In the genomic region with DNA sequence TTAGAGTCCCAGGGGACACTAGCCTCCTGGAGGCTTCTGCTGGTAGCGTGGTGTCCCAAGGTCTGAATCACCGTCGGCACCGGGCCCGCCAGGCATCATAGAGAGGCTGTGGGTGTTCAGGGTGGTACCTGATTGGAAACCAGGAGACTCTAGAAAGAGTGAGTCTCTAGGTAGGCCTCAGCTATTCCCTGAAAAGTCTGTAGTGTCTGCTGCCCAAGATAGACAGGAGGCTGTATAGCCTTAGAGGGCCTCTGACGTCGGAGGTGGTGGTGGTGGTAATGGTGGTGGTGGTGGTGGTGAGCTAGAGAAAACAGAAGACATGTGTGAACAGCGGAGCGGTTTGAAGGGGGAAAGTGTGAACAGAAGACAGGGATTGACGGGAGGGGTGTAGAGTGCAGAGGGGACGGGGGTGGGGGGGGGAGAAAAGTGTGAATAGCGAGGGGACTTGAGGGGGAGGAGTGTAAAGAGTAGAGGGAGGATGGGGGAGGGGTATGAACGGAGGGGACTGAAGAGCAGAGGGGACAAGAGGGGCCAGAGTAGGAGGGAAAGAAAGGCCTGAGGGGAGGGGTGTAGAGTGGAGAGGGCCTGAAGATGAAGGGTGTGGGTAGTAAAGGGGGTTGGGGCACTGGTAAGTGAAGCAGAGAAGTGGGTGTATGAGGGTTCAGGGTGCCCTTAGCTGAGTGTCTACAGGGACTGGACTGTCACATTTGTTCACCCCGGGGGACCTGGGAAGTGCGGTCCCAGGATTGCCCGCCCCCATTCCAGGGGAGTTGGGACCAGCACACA, we compare ENCODE assay signal across 9 mouse cellular contexts.
A peak's percentile ranks its signal among the peaks of the same experiment; 100 is the strongest.
DNase-seq lines count a peak whose midpoint lies in the region; ATAC-seq and TF ChIP-seq lines count a peak whose summit lies in the region.
"Had no signal": no experiment of that assay in that cellular context is flagged by ENCODE, and none has a peak within 500 bp of the region (broad histone marks: within the 10 kb centered on the region; RNA-seq: fewer than 3 reads in every experiment).

No protein-coding gene starts in this region.

- H3K9me3 ChIP-seq in heart, embryonic 12.5 days (replicated peaks), result 0 out of 2 replicates have a peak, but pooled peaks cover 4% of the 10 kb centered on the region
- H3K9me3 ChIP-seq in heart, postnatal 0 days (replicated peaks; ENCODE audit: control insufficient read depth, low read length), result 0 out of 2 replicates have a peak, but pooled peaks cover 4% of the 10 kb centered on the region
- no peaks in the 10 kb centered on the region for H3K9me3 ChIP-seq in midbrain, embryonic 13.5 days

- H3K36me3 ChIP-seq in heart, embryonic 12.5 days, result no peaks in the 10 kb centered on the region
- H3K36me3 ChIP-seq in heart, postnatal 0 days (replicated peaks; ENCODE audit: control insufficient read depth, insufficient read depth, low read length), result no peaks in the 10 kb centered on the region
- no peaks in the 10 kb centered on the region for H3K36me3 ChIP-seq in midbrain, embryonic 13.5 days

- H3K9ac ChIP-seq in heart, embryonic 12.5 days, result no peak overlapping the region
- H3K9ac ChIP-seq in heart, postnatal 0 days (replicated peaks; ENCODE audit: low read depth, low read length), result no peak overlapping the region
- peak overlapping the region; percentile 75; the same call in 1 of the 2 replicates for H3K9ac ChIP-seq in midbrain, embryonic 13.5 days (replicated peaks)

- peaks cover 75% of the 10 kb centered on the region for H3K27me3 ChIP-seq in heart, embryonic 12.5 days (replicated peaks)
- H3K27me3 ChIP-seq in heart, postnatal 0 days (ENCODE audit: control insufficient read depth, insufficient read depth, low read length), result peaks cover 64% of the 10 kb centered on the region
- H3K27me3 ChIP-seq in midbrain, embryonic 13.5 days, result peaks cover 46% of the 10 kb centered on the region

- DNase-seq in heart, postnatal 14 days, result no peak
- DNase-seq in brain, adult 2 months (ENCODE audit: low read depth, low spot score), result peak; percentile 55
- DNase-seq in heart, postnatal 0 days (ENCODE audit: low spot score), result no peak
- no peak for DNase-seq in thymus, adult 18-20 months
- no peak for DNase-seq in left cerebral cortex, postnatal 10 days (ENCODE audit: extremely low spot score in 1 of 2, low spot score in 2 of 2)
- no peak for DNase-seq in embryo, embryonic 10 days (ENCODE audit: low spot score)
- DNase-seq: gastrocnemius, postnatal 10 days had no signal

- 16% methylated on average over 16 of the region's 16 CpGs for WGBS in heart, embryonic 12.5 days
- 23% methylated on average over 16 of the region's 16 CpGs for WGBS in heart, postnatal 0 days
- WGBS in midbrain, embryonic 13.5 days, result 17% methylated on average over 16 of the region's 16 CpGs

- H3K4me3 ChIP-seq in heart, embryonic 12.5 days, result peak overlapping the region; percentile 53
- H3K4me3 ChIP-seq in heart, postnatal 0 days (ENCODE audit: low read depth, low read length), result peak overlapping the region; percentile 41
- peak overlapping the region; percentile 51 for H3K4me3 ChIP-seq in midbrain, embryonic 13.5 days (replicated peaks)

- H3K4me2 ChIP-seq in heart, embryonic 12.5 days, result peak overlapping the region; percentile 87
- peak overlapping the region; percentile 61 for H3K4me2 ChIP-seq in heart, postnatal 0 days (ENCODE audit: low read depth, low read length)
- H3K4me2 ChIP-seq in midbrain, embryonic 13.5 days (replicated peaks), result peak overlapping the region; percentile 81

- no peak overlapping the region for H3K27ac ChIP-seq in heart, embryonic 12.5 days (ENCODE audit: poor library complexity, severe bottlenecking)
- H3K27ac ChIP-seq in heart, postnatal 0 days (ENCODE audit: low read depth), result no peak overlapping the region
- H3K27ac ChIP-seq in midbrain, embryonic 13.5 days, result peak overlapping the region; percentile 90

- H3K4me1 ChIP-seq in heart, embryonic 12.5 days (replicated peaks), result peaks cover 21% of the 10 kb centered on the region
- peaks cover 11% of the 10 kb centered on the region; the same call in 1 of the 2 replicates for H3K4me1 ChIP-seq in heart, postnatal 0 days (ENCODE audit: control insufficient read depth, insufficient read depth)
- peaks cover 36% of the 10 kb centered on the region for H3K4me1 ChIP-seq in midbrain, embryonic 13.5 days (replicated peaks)

- 0 out of 2 replicates have a peak, but pooled peaks have one; percentile 12 for ATAC-seq in heart, embryonic 12.5 days (ENCODE audit: insufficient number of reproducible peaks, low FRiP score)
- ATAC-seq in heart, postnatal 0 days (ENCODE audit: insufficient read depth, low read depth), result no peak
- no peak for ATAC-seq in midbrain, embryonic 13.5 days

- intact Hi-C loops in heart, postnatal 14 days (cut with DNase I), result no loop called here
- intact Hi-C loops in left cerebral cortex, postnatal 10 days (cut with DNase I), result loop anchor here (5.0 kb wide), 1 partner anchor 58 kb away; no protein-coding TSS in a partner anchor

- TF ChIP-seq CTCF in heart, postnatal 0 days (IDR thresholded peaks at IDR 0.05; ENCODE audit: low read depth), result no peak

- TF ChIP-seq EP300 in heart, postnatal 0 days (IDR thresholded peaks at IDR 0.05; ENCODE audit: low read depth), result no peak
